Mouse (Mus musculus): ENCODE data around the gene Cd27.

DNA sequence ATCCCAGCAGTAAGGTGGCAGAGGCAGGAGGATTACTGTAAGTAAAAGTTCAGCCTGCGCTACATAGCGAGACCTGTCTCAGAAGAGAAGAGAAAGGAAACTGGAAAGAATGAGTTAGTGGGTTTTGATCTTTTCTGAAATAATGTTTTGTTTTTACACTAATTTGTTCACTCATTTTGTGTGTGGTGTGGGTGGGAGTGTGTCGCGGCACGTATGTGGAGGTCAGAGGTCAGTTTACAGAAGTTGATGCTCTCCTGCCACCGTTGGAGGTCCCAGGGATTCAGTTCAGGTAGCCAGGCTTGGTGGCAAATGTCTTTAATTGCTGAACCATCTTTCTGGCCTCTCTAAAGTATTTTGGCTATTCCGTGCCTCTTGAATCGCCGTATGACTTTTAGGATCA is 27.4 kb upstream of the Cd27 start:
- TF ChIP-seq CTCF (IDR thresholded peaks at IDR 0.05; ENCODE audit: control insufficient read depth, insufficient read depth, insufficient replicate concordance, low read depth, low read length) (no peak), POLR2A (IDR thresholded peaks at IDR 0.05; ENCODE audit: control insufficient read depth, low read depth, low read length) (no peak)
